Mouse (Mus musculus) testis, adult 2 months (tissue): ENCODE data around the gene Tom1. TPM values are rescaled to one million over a fixed set of nuclear protein-coding genes. Genes with fewer than 3 reads are reported as not detected.

Experiments
- H3K27ac ChIP-seq: fragments of 200-500 bp; 2 replicates; pipeline ENCODE4 v1.5.1; 2012; ENCODE audit warnings: low read depth, low read length; ENCODE audit not compliant: control insufficient read depth, insufficient read depth
- H3K27me3 ChIP-seq: fragments of 200-500 bp; 2 replicates; pipeline ENCODE4 v1.6.1; 2012; ENCODE audit warnings: mild to moderate bottlenecking, low read length, moderate library complexity; ENCODE audit not compliant: control insufficient read depth, insufficient read depth
- H3K36me3 ChIP-seq: fragments of 200-500 bp; 2 replicates; pipeline ENCODE4 v1.6.1; 2012; ENCODE audit warnings: mild to moderate bottlenecking, low read length; ENCODE audit not compliant: control insufficient read depth, insufficient read depth
- H3K4me1 ChIP-seq: fragments of 200-500 bp; 2 replicates; pipeline ENCODE4 v1.6.1; 2012; ENCODE audit warnings: low read length; ENCODE audit not compliant: control insufficient read depth, insufficient read depth
- H3K4me3 ChIP-seq: fragments of 200-500 bp; 2 replicates; pipeline ENCODE4 v1.5.1; 2012; ENCODE audit warnings: low read depth, mild to moderate bottlenecking, low read length, moderate library complexity, mixed read lengths; ENCODE audit not compliant: control insufficient read depth
- CTCF ChIP-seq: fragments of 200-500 bp; IDR thresholded peaks from 2 replicates; pipeline ENCODE4 v1.5.1; 2012; ENCODE audit warnings: low read depth, mild to moderate bottlenecking, inconsistent platforms, low read length, moderate library complexity; ENCODE audit not compliant: control insufficient read depth, insufficient read depth, insufficient replicate concordance
- POLR2A ChIP-seq: fragments of 200-500 bp; IDR thresholded peaks from 2 replicates; pipeline ENCODE4 v1.6.1; 2012; ENCODE audit warnings: low read depth, mild to moderate bottlenecking, inconsistent platforms, low read length, moderate library complexity; ENCODE audit not compliant: control insufficient read depth
- polyA plus RNA-seq: library from polyadenylated mRNA; depleted of rRNA; stranded (reverse); fragments of >200 nt; gene quantifications from 2 replicates; pipeline ENCODE4 v1.2.3, GENCODE M21; 2012

Gene Tom1
- polyA plus RNA-seq, 1 experiment: 129 TPM

GRCm38 (mm10) chr8:75078851-75079250 lies 45.3 kb downstream of the Tom1 start:
- Histone ChIP-seq H3K27me3 (no peaks in the 10 kb centered on the region), H3K4me3 (no peak overlapping the region), H3K36me3 (no peaks in the 10 kb centered on the region), H3K4me1 (peaks cover 4% of the 10 kb centered on the region), H3K27ac (no peak overlapping the region)
- no peak for TF ChIP-seq POLR2A
- no peak for TF ChIP-seq CTCF

DNA sequence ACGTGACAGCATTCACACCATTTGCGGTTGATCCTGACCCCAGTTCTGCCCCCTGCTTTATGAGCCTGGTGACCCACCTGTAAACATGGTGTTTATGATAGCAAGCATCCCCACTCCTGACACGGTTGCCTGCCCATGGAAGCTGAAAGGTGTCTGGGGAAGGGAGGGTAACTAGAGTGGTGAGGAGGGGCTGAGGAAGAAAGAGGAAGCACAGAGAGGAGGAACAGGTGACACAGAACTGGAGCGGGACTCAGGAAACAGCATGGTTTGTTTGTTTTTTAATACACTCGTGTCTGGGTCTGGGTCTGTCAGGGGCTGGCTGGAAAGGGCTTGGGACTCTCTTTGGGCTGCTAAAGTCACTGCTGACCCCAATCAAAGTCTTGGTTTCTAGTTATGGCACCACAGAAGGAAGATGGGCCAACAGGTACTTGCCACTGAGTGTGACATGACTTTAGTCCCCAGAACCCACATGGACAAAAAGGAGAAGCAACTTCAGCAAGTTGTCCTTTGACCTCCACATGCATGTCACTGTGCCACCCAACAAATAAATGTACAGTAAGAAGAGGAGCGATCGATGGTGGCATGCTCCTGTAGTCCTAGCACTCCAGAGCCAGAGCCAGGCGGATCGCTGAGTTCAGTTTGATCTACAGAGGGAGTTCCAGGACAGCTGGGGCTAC lies 48.0 kb downstream of the Tom1 start:
- H3K27me3 ChIP-seq: no peaks in the 10 kb centered on the region
- peaks cover 4% of the 10 kb centered on the region for H3K4me1 ChIP-seq
- TF ChIP-seq POLR2A: no peak
- TF ChIP-seq CTCF: no peak
- H3K4me3 ChIP-seq: no peak overlapping the region
- H3K36me3 ChIP-seq: no peaks in the 10 kb centered on the region
- no peak overlapping the region for H3K27ac ChIP-seq

- no peaks in the 10 kb centered on the region for H3K36me3 ChIP-seq
- H3K4me3 ChIP-seq: no peak overlapping the region
- TF ChIP-seq POLR2A (no peak), CTCF (no peak)
- H3K27ac ChIP-seq: no peak overlapping the region
- H3K27me3 ChIP-seq: no peaks in the 10 kb centered on the region
- peaks cover 4% of the 10 kb centered on the region for H3K4me1 ChIP-seq
Measured at GRCm38 (mm10) chr8:75082181-75082805, 48.8 kb downstream of the Tom1 start.

- Histone ChIP-seq H3K36me3 (no peaks in the 10 kb centered on the region), H3K27ac (peak overlapping the region; percentile 59; the same call in 1 of the 2 replicates), H3K4me1 (peaks cover 4% of the 10 kb centered on the region), H3K27me3 (no peaks in the 10 kb centered on the region), H3K4me3 (peak overlapping the region; percentile 59)
- TF ChIP-seq CTCF (no peak), POLR2A (no peak)
Measured at GRCm38 (mm10) chr8:75083846-75084245, 50.3 kb downstream of the Tom1 start.

- Histone ChIP-seq H3K4me3 (no peak overlapping the region), H3K4me1 (peaks cover 5% of the 10 kb centered on the region), H3K27ac (no peak overlapping the region), H3K27me3 (no peaks in the 10 kb centered on the region), H3K36me3 (no peaks in the 10 kb centered on the region)
- TF ChIP-seq CTCF (no peak), POLR2A (no peak)
Measured at GRCm38 (mm10) chr8:75084382-75085064, 51.0 kb downstream of the Tom1 start.

GRCm38 (mm10) chr8:75086002-75086401 lies 52.5 kb downstream of the Tom1 start:
- Histone ChIP-seq H3K4me1 (peaks cover 8% of the 10 kb centered on the region), H3K27ac (no peak overlapping the region), H3K4me3 (no peak overlapping the region), H3K27me3 (no peaks in the 10 kb centered on the region), H3K36me3 (no peaks in the 10 kb centered on the region)
- no peak for TF ChIP-seq POLR2A
- no peak for TF ChIP-seq CTCF

DNA sequence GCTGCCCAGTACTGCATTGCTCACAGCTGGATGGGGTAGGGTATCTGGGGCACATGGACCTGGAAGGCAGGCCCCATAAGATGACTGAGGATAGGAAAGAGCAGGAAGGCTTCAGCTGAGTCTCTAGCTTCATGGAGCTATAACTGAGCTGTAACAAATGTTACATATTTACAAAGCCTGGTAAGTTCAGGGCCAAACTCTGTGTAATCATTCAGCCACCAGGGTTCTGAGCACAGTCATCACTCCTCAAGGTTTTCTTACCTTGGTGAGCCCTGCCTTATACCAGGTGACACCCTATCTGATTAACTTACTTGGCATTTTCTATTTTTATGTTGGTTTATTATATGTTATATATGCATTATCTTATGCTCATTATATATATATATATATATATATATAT lies 53.6 kb downstream of the Tom1 start:
- TF ChIP-seq CTCF (no peak), POLR2A (no peak)
- Histone ChIP-seq H3K27ac (no peak overlapping the region), H3K36me3 (no peaks in the 10 kb centered on the region), H3K27me3 (no peaks in the 10 kb centered on the region), H3K4me1 (peaks cover 8% of the 10 kb centered on the region), H3K4me3 (no peak overlapping the region)
